Mouse (Mus musculus) intestine, embryonic 14.5 days (tissue): ENCODE measurements around the gene Cited4. TPM values are rescaled to one million over a fixed set of nuclear protein-coding genes. Genes with fewer than 3 reads are reported as not detected.

Experiments used
- ATAC-seq: fragments of 200-750 bp; cut with Nextera tagmentation; replicated peaks from 2 replicates; pipeline ENCODE4 v1.8.0; 2017; ENCODE audit warnings: low read depth, moderate number of reproducible peaks, moderate TSS enrichment, moderate library complexity; ENCODE audit not compliant: low FRiP score, low TSS enrichment
- DNase-seq: peaks from one replicate; pipeline ENCODE4 v3.0.0-alpha.2; 2018; ENCODE audit warnings: low spot score
- H3K27ac ChIP-seq: fragments of 300-500 bp; sonication (generic); 2 replicates; pipeline ENCODE4 v1.5.1; 2014; ENCODE audit warnings: low read depth, mild to moderate bottlenecking, control low read depth
- H3K27me3 ChIP-seq: fragments of 300-500 bp; sonication (generic); replicated peaks from 2 replicates; pipeline ENCODE4 v1.6.1; 2014; ENCODE audit warnings: low read length, control low read depth; ENCODE audit not compliant: control insufficient read depth, insufficient read depth
- H3K36me3 ChIP-seq: fragments of 300-500 bp; sonication (generic); 2 replicates; pipeline ENCODE4 v1.6.1; 2014; ENCODE audit warnings: low read length, control low read depth; ENCODE audit not compliant: control insufficient read depth, insufficient read depth
- H3K4me1 ChIP-seq: fragments of 300-500 bp; sonication (generic); replicated peaks from 2 replicates; pipeline ENCODE4 v1.6.1; 2014; ENCODE audit warnings: low read length, control low read depth, mixed read lengths; ENCODE audit not compliant: control insufficient read depth, insufficient read depth
- H3K4me2 ChIP-seq: fragments of 300-500 bp; sonication (generic); 2 replicates; pipeline ENCODE4 v1.6.1; 2014; ENCODE audit warnings: low read length
- H3K4me3 ChIP-seq: fragments of 300-500 bp; sonication (generic); 2 replicates; pipeline ENCODE4 v1.5.1; 2014; ENCODE audit warnings: low read depth, low read length, control low read depth, mixed read lengths
- H3K9ac ChIP-seq: fragments of 300-500 bp; sonication (generic); 2 replicates; pipeline ENCODE4 v1.6.1; 2014; ENCODE audit warnings: mild to moderate bottlenecking, low read length
- H3K9me3 ChIP-seq: fragments of 300-500 bp; sonication (generic); 2 replicates; pipeline ENCODE4 v1.6.1; 2016; ENCODE audit warnings: low read length, control low read depth; ENCODE audit not compliant: control insufficient read depth
- WGBS: fragments of 180-500 bp; shearing (Covaris S2); extraction: QIAGEN DNeasy Blood & Tissue Kit; methylation state at CpG from one replicate; pipeline ENCODE4 v1.1.7; 2014; 5-methylcytosine and 5-hydroxymethylcytosine counted together
- polyA plus RNA-seq: library from polyadenylated mRNA; unstranded; fragments of >200 nt; fragmentation: Nextera tagmentation; extraction: Ambion mirVana; gene quantifications from 2 replicates; pipeline ENCODE4 v1.2.1, GENCODE M21; 2014

Gene Cited4
- polyA plus RNA-seq, 1 experiment from 2014 or later = 1.2 TPM

DNA sequence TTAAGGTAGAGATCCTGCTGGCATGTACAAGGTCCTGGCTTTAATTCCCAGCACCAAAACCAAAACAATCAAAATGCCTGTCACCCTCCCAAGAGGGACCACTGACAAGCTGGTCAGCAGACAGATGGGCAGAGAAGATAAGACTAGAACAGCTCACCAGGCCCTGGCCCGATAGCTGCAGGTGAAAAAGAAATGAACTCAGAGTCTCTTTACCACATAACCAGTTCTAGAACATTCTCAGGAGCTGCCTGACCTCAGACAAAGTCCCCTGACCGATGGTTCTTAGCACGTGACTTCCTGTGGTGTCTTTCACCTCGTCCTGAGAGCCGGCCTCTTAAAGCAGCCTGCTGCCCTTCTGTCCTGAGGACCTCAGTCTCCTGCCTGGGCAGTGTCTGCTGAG, 3.2 kb downstream of the Cited4 start:
- Histone ChIP-seq H3K9ac (no peak overlapping the region), H3K4me1 (0 out of 2 replicates have a peak, but pooled peaks cover 3% of the 10 kb centered on the region), H3K27me3 (peaks cover 18% of the 10 kb centered on the region), H3K4me2 (no peak overlapping the region), H3K36me3 (no peaks in the 10 kb centered on the region), H3K27ac (no peak overlapping the region), H3K9me3 (no peaks in the 10 kb centered on the region), H3K4me3 (no peak overlapping the region)
- WGBS = 63% methylated on average over 5 of the region's 5 CpGs
- no peak for ATAC-seq
- no peak for DNase-seq

DNA sequence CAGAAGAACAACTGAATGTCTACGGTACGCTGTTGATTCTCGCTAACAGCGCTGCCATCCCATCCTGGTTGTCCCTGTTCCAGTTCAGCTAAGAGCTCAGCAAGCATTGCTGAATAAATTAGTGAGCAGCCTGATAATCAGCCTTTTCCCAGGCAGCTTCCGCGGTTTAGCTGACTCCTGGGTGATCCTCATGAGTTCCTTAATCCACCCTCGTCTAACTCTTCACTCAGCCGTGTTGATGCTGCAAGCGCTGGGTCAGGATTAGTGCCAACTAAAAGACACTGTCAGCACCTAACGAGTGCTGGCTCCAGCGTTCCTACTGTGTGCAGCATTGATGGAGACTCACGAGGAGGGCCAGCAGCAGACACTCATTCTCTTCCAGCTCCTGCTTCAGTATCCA, 4.7 kb downstream of the Cited4 start:
- no peak overlapping the region for H3K4me2 ChIP-seq
- H3K9ac ChIP-seq = no peak overlapping the region
- H3K27me3 ChIP-seq = peaks cover 18% of the 10 kb centered on the region
- ATAC-seq (no peak), DNase-seq (no peak)
- 0 out of 2 replicates have a peak, but pooled peaks cover 3% of the 10 kb centered on the region for H3K4me1 ChIP-seq
- H3K9me3 ChIP-seq = no peaks in the 10 kb centered on the region
- 59% methylated on average over 12 of the region's 12 CpGs for WGBS
- H3K4me3 ChIP-seq = no peak overlapping the region
- no peak overlapping the region for H3K27ac ChIP-seq
- no peaks in the 10 kb centered on the region for H3K36me3 ChIP-seq

DNA sequence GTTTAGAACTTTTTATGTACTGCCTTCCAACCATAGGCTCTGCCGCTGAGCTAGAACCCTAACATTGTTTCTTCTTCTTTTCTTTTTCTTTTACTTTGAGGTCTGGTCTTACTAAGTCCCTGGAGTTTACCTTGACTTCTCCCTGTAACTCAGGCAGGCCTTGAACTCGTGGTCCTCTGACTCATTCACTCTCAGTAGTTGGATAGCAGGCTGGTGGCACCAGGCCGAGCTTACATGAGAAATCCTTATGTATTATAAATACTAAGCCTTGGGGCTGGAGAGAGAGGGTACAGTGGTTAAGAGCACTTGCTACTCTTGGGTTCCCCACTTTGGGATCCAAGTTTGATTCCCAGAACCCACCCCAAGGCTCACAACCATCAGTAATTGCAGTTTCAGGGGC, 7.2 kb downstream of the Cited4 start:
- ATAC-seq = no peak
- peaks cover 4% of the 10 kb centered on the region; the same call in 1 of the 2 replicates for H3K27me3 ChIP-seq

DNA sequence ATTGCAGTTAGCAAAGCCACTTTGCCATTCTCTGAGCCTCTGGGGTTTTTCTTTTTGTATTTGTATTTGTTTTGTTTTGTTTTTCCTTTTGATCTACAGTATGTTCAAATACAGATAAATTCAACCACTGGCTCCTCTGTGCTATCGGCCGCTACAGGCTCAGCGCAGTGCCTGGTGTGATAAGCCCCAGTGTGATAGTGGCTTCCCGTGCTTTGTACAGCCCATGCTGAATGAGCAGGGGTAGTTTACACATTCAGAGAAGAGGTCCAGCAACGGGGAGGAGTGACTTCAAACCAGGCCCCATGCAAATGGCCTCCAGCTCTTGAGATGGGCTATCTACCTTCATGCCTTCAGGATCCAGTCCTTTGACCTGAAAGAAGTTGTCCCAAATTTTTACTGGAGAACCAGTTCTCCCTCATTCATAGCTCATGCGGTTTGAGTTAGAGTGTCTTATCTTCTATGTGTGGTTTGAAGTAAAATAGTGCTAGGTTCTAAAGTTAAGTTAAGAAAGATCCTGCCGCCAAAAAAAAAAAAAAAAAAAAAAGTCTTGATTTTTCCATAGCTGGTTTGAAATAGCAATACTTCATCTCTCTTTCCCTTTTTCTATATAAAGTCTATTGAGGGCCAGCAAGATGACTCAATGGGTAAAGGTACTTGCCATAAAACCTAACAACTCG, 8.5 kb downstream of the Cited4 start:
- WGBS = 73% methylated on average over 8 of the region's 8 CpGs
- Histone ChIP-seq H3K4me1 (no peaks in the 10 kb centered on the region), H3K4me2 (no peak overlapping the region), H3K27ac (no peak overlapping the region), H3K9ac (no peak overlapping the region), H3K9me3 (no peaks in the 10 kb centered on the region), H3K27me3 (no peaks in the 10 kb centered on the region), H3K36me3 (no peaks in the 10 kb centered on the region), H3K4me3 (no peak overlapping the region)
- ATAC-seq = no peak
- DNase-seq = no peak

More for the DNA sequence above, 7.2 kb downstream of the Cited4 start:
- H3K4me2 ChIP-seq = no peak overlapping the region
- DNase-seq = no peak
- H3K27ac ChIP-seq = no peak overlapping the region
- no peak overlapping the region for H3K9ac ChIP-seq
- no peaks in the 10 kb centered on the region for H3K9me3 ChIP-seq
- H3K4me1 ChIP-seq = no peaks in the 10 kb centered on the region
- H3K4me3 ChIP-seq = no peak overlapping the region
- 84% methylated on average over 3 of the region's 3 CpGs for WGBS
- H3K36me3 ChIP-seq = no peaks in the 10 kb centered on the region

DNA sequence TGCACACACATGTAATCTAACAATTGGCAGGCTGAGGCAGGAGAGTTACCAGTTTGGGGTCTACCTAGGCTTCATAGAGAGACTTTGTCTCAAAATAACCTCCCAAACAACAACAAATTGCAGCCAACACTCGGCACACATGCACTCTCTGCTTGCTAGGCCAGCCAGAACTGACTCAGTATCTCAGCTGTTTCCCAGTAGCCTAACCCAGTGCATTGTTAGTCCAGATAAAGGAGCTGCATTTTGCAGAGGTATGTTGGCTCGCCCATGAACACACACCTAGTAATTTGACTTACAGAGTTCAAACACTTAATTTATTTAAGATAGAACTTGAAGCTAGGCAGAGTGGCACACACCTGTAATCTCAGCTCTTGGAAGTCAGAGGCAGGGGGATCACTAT, 9.3 kb downstream of the Cited4 start:
- H3K9me3 ChIP-seq = no peaks in the 10 kb centered on the region
- H3K27me3 ChIP-seq = no peaks in the 10 kb centered on the region
- no peaks in the 10 kb centered on the region for H3K4me1 ChIP-seq
- DNase-seq (no peak), ATAC-seq (no peak)
- no peak overlapping the region for H3K4me3 ChIP-seq
- H3K36me3 ChIP-seq = no peaks in the 10 kb centered on the region
- 63% methylated on average over 2 of the region's 2 CpGs for WGBS
- no peak overlapping the region for H3K9ac ChIP-seq
- H3K27ac ChIP-seq = no peak overlapping the region
- no peak overlapping the region for H3K4me2 ChIP-seq

DNA sequence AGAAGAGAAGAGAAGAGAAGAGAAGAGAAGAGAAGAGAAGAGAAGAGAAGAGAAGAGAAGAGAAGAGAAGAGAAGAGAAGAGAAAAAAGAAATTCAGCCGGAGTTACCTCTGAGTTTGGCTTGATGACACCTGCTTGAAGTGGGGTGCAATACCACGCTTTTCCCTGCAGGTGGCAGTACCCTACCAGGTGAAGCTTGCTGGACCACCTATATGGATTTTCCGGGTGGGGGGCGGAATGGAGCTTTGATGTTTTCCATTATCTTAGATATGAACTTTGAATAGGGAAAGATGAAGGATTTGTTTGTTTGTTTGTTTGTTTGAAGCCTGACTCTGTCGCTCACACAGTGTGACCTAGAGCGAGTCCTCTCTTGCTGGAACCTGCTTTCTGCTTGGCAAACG, 14.6 kb downstream of the Cited4 start:
- DNase-seq = no peak

DNA sequence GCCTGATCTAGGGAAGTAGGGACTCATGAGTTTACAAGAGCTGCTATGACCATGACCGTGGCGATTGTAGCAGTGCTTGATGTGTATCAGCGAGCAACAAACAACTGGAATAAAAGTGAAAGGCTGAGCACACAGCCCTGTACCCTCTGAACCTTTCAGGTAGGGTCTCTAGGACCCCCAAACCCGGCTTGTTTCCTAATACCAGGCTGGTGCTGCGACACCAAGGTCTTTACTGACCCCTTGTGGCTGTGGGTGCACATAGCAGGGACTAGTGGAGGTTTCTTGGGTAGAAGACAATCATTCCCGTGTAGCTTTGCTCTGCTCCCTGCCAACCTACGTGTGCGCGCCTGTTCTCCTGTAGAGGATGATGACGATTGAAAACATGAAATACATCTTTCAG, 15.8 kb downstream of the Cited4 start:
- 45% methylated on average over 10 of the region's 10 CpGs for WGBS
- peak; percentile 65 for DNase-seq
- H3K27ac ChIP-seq = no peak overlapping the region

More for the DNA sequence above, 14.6 kb downstream of the Cited4 start:
- H3K27ac ChIP-seq = no peak overlapping the region
- H3K4me2 ChIP-seq = no peak overlapping the region
- H3K4me3 ChIP-seq = no peak overlapping the region
- H3K4me1 ChIP-seq = no peaks in the 10 kb centered on the region
- no peak overlapping the region for H3K9ac ChIP-seq
- 57% methylated on average over 7 of the region's 7 CpGs for WGBS
- ATAC-seq = 0 out of 2 replicates have a peak, but pooled peaks have one; percentile 47
- H3K27me3 ChIP-seq = no peaks in the 10 kb centered on the region
- no peaks in the 10 kb centered on the region for H3K36me3 ChIP-seq
- no peaks in the 10 kb centered on the region for H3K9me3 ChIP-seq

DNA sequence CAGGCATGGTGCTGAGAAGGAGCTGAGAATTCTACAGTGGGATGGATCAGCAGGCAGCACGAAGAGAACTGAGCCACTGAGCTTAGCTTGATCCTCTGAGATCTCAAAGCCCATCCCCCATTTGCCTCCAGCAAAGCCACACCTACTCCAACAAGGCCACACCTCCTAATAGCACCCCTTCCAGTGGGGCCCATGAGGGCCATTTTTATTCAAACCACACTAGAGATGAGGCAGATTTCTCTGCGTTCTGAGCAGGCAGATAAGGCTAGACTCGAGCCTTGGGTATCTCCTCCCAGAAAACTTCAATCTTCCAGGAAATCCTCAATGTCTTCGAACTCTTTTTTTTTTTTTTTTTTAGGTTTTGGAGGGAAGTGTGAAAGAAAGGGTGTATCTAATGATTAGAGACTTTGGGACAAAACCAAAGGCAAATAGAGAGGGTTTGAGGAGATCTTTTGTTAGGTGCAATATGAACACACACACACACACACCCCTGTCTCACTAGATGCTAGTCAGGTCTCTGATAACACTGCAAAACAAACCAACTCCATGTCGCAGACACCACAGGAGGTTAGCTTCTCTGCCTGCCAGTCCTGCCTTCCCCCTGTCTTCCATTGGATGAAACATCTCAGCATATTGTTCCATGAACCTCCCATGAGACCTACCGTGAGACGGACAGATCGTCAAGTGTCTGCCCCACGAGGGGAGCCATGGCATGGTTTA, 17.1 kb downstream of the Cited4 start:
- ATAC-seq (no peak), DNase-seq (no peak)
- Histone ChIP-seq H3K4me2 (no peak overlapping the region), H3K27ac (no peak overlapping the region), H3K9ac (no peak overlapping the region), H3K36me3 (no peaks in the 10 kb centered on the region), H3K4me1 (no peaks in the 10 kb centered on the region), H3K27me3 (no peaks in the 10 kb centered on the region), H3K4me3 (no peak overlapping the region), H3K9me3 (no peaks in the 10 kb centered on the region)
- WGBS = 48% methylated on average over 9 of the region's 9 CpGs

More for the DNA sequence above, 15.8 kb downstream of the Cited4 start:
- Histone ChIP-seq H3K4me1 (no peaks in the 10 kb centered on the region), H3K9ac (no peak overlapping the region), H3K27me3 (no peaks in the 10 kb centered on the region), H3K36me3 (no peaks in the 10 kb centered on the region), H3K9me3 (no peaks in the 10 kb centered on the region), H3K4me3 (no peak overlapping the region), H3K4me2 (no peak overlapping the region)
- no peak for ATAC-seq
